Mouse (Mus musculus): ENCODE measurements at regions not wholly inside any gene's neighbourhood (a gene's known extent, or its start where the extent isn't known, plus 50 kb on each side); places are given as distances from the start of the nearest gene placed in this dataset.
A peak's percentile ranks its signal among the peaks of the same experiment; 100 is the strongest.
"Not testable (repeated sequence)": the region's sequence is repeated elsewhere in the genome, so short reads cannot be mapped to it uniquely, and the experiment has no call there.

- DNase-seq (ENCODE audit: low spot score in 2 of 2) = no peak
Measured at GRCm38 (mm10) chr1:168681685-168682491, 249.8 kb upstream of the Pbx1 start.

- no peak for DNase-seq (ENCODE audit: low spot score in 2 of 2)
Measured at GRCm38 (mm10) chr1:168680674-168681073, 248.6 kb upstream of the Pbx1 start.

GRCm38 (mm10) chr1:168676418-168677413, 244.6 kb upstream of the Pbx1 start:
- DNase-seq (ENCODE audit: low spot score in 2 of 2) = peak in 1 of 2 experiments; percentile 9

DNA sequence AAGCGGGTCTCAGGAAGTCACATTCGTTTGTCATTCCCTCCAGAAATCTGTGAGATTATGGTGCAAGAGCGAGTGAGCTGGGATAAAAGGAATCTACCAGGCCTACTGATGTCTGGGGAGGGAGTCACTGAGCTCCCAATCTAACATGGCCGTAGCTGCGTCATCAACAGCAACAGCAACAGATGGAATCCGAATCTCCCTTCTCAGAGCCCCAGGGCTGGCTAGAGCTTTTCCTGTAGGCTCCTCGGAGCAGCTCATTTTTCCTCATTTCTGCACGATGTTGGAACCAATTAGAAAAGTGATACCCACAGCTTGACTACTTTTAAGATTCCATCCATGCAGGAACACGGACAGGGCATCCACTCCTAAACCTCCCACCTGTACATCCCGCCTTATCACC, 243.7 kb upstream of the Pbx1 start:
- no peak for DNase-seq (ENCODE audit: low spot score in 2 of 2)

GRCm38 (mm10) chr1:168662755-168663284, 230.8 kb upstream of the Pbx1 start:
- peak in 1 of 2 experiments; percentile 7 for DNase-seq (ENCODE audit: low spot score in 2 of 2)

DNA sequence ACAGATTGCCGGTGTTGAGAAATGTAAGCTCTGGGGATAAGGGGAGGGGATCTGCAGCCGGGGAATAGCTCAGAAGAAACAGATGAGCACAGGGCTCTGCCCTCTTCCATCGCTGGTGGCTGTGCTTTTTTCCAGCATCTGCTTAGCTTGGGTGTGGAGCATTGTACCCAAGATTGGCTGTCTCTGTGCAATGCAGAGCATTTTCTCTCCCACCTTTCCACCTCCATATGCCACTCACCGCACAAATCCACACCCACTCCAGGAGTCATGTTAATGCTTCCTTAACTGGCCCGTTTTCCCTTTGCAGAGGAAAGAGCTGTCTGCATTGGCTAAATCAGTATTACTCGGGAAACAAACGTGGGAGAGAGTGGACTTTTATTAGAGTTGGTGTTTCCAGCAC, 228.9 kb upstream of the Pbx1 start:
- no peak for DNase-seq (ENCODE audit: low spot score in 2 of 2)

DNA sequence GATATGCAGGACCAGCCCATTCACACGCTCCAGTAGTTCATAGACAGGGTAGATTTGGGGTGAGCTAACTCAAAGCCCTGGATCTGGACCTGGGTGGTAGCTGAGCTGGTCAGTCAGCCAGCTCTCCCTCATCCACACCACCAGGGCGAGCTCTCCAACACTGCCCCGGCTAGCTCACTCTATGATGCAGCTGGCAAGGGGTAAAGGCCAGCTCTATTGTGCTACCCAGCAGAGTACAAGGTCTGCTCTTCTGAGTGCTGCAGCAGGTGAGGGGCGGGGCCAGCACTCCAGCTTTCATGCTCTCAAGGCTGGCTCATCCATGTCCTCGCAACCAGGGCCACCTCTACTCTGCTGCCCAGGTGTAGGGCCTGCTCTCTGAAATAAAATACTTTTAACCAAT, 227.5 kb upstream of the Pbx1 start:
- DNase-seq (ENCODE audit: low spot score in 2 of 2) = no peak

- no peak for DNase-seq (ENCODE audit: low spot score in 2 of 2)
Measured at GRCm38 (mm10) chr1:168632837-168633236, 200.8 kb upstream of the Pbx1 start.

GRCm38 (mm10) chr1:168631979-168632378, 199.9 kb upstream of the Pbx1 start:
- DNase-seq (ENCODE audit: low spot score in 2 of 2) = no peak

- not testable (repeated sequence) for DNase-seq (ENCODE audit: low spot score in 2 of 2)
Measured at GRCm38 (mm10) chr1:168601967-168602366, 169.9 kb upstream of the Pbx1 start.

DNA sequence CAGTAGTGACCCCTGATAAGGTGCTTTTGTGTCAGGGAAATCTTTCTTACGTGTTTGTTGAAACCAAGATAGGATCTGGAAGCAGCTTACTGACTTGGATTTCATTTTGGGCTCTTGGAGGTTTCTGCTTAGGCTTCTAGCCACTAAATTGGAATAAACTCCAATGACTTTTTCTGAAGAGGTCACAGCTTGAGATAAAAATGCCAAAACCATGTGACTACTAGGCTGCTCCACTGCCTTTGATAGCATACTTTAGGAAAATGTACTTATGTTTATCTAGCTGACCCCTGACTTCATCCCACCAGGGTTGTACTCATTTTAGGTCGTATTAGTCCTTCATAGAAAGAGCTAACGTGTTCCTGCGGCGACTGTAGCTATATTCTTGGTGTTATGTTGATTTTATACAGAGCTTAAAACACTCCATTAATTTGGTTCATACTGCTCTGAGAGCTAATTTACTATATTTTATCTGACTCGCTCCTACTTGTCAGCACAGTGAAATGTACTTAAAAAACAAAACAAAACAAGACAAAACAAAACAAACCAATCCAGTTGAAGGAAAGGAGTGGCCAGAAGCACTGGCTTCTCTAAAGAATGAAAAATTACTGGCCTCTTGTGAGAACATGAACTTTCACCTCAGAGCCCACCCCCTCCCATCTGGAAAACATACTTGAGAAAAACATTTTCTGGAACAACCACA, 168.5 kb upstream of the Pbx1 start:
- no peak for DNase-seq (ENCODE audit: low spot score in 2 of 2)

DNA sequence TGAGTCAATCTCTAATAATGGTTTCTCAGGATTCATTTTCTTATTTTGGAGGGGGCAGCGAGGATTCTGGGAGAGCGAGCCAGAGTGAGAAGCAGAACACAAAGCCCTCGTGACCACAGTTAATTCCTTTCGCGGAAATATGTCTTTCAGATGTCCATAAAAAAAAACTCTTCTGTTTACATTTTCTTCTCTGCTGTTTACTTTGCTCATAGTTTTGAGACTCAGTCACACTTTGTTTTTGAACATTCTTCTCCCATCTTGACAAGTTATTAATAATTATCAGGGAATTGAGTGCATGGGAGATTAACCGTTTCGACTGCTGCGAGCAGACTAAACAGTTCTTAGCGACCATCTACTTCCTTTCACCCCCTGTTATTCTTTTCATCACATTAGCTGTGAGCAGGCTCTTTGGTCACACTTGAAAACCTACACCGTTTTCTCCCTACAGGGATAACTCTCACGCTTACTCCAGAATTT, 166.2 kb upstream of the Pbx1 start:
- DNase-seq (ENCODE audit: low spot score in 2 of 2) = no peak

DNA sequence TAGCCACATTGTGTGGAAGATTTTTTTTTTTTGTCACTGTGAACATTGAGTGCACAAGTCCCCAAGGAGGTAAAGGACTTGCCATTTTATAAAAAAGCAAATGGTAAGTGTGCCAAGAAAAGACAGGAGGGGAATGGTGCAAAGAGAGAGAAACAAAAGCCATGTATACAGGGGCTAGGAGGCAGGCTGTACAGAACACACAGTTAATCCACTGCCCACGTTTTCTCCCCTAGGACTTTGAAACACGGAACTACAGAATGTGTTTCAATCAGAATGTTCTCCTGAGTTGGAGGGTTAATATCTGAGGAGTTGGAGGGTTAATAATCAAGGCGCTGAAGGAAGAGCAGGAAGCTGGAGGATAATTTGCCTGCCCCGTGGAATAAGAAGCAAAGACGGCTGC, 165.4 kb upstream of the Pbx1 start:
- DNase-seq (ENCODE audit: low spot score in 2 of 2) = no peak

DNA sequence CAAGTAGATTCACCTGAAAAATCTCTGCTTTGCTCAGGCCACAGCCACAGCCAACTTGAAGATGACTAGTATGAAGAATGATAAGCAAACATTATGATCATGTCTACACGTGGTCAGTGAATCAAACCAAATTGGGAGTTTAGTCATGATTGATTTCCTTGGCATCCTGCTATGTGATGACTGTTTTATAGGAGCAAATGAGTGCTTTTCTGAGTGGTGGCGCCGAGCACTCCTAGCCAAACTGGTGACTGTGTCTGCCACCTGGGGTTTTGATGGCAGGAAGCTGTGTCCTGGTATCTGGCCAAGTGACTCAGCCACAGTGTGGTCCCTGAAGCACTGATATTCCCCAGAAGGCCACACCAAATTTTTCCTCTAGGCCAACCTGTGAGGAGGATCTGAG, 152.1 kb upstream of the Pbx1 start:
- no peak for DNase-seq (ENCODE audit: low spot score in 2 of 2)

- DNase-seq (ENCODE audit: low spot score in 2 of 2) = no peak
Measured at GRCm38 (mm10) chr1:168582434-168582833, 150.4 kb upstream of the Pbx1 start.

DNA sequence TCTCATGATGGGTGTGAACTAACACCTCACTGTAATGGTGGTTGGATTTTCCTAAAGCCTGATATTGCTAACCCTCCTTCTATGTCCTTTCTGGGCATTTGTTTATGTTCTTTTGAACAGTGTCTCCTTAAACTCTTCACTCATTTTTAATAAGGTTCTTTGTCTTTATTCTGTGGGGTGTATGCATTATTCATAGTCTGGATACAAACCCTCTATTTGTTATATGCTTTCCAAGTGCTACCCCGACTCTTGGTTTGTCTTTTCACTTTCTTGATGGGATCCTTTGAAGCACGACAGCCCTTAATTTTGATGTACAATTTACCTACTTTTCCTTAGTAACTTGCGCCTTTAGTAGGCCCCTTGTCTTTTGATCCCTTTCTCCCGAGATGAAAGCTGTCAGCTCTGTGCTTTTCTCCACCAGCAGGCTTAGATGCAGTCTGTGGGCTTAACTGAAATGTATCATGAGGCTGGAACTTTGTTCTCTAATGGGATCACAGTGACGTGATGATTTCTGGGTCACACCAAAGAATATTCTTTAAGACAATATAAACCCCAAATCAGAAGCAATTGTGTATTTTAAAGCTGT, 138.0 kb upstream of the Pbx1 start:
- no peak for DNase-seq (ENCODE audit: low spot score in 2 of 2)

DNA sequence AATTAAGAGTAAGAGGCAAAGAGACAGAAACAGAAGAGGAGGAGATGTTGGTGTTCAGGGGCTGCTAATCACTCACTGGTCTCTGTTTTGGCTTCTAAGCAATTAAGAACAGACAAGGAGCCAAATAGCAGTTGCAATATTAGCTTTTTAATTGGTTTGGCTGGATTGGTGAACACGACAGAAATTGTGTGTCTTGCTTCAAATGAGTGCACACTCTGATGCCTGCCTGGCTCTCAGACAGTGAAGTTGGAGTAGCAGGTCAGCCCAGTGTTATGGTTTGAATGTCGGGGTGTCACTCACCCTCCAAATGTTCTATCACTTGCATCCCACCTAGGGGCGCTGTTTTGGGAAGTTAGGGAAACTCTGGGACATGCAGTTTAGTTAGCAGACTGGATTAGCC, 120.3 kb upstream of the Pbx1 start:
- no peak for DNase-seq (ENCODE audit: low spot score in 2 of 2)

- DNase-seq (ENCODE audit: low spot score in 2 of 2) = no peak
Measured at GRCm38 (mm10) chr1:168549807-168550435, 117.9 kb upstream of the Pbx1 start.

DNA sequence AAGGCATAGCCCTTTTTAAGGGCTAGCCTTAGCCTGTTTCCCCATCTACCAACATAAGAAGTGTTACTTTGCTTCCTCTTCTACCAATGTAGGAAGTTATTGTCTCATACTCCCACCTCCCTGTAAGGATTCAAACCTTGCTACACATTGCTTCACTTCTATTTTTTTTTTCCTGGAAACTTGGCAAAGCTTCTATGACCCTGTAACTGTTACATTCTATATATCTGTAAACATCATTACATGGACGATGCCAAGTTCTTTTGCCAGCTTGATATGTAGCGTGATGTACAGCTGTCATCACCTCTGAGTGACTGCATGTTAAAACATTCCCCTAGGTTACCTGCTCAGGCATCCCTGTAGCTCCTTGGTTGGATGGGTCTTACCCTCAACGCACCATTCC, 114.1 kb upstream of the Pbx1 start:
- DNase-seq (ENCODE audit: low spot score in 2 of 2) = no peak

DNA sequence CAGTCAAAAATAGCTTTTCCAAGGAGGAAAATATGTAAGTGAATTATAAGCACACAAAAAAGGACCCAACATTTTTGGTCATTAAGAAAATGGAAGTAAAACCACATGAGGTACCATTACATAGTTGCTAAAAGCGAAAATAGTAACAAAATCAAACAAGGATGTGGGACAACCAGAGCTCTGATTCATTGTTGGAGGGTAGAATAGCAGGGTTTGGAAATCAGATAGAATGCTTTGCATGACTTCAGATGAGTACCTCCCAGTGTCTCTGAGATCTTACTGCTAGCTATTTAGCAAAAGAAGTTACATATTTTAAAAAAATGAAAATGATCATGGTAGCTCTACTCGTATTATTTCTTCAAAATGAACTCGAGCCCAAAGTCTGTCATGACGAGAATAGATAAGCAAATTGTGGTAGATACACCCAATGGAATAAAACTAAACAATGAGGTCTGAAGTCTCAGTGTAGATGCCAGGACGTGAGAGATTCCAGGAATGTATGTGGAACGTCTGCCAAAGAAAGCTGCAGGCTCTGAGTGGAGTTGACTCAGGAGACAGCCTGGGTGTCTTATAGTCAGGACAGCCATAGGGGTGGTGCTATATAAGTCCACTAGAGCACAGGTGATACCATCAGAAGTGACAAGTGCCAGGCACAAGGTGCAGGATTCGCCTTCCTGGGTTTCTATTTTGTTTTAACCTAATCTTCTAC, 113.2 kb upstream of the Pbx1 start:
- DNase-seq (ENCODE audit: low spot score in 2 of 2) = no peak

All from cerebellum, postnatal 4 days (tissue).